ENCODE assay signal across 8 mouse cellular contexts in genomic region chr15:80013256-80014030, GRCm38 (mm10). TPM values are rescaled to one million over a fixed set of nuclear protein-coding genes. Genes with fewer than 3 reads are reported as not detected.
A peak's percentile ranks its signal among the peaks of the same experiment; 100 is the strongest.
DNase-seq lines count a peak whose midpoint lies in the region; ATAC-seq lines count a peak whose summit lies in the region.

No protein-coding gene starts in this region.

- DNase-seq in heart, postnatal 10 days: no peak
- DNase-seq in ZHBTc4 (ENCODE audit: low read depth, low spot score): peak; percentile 37
- no peak for DNase-seq in forebrain, embryonic 14.5 days (ENCODE audit: low spot score)
- DNase-seq in kidney, postnatal 14 days: peak; percentile 87
- no peak for DNase-seq in embryo, embryonic 9.5 days (ENCODE audit: extremely low spot score)

- peaks cover 63% of the 10 kb centered on the region for H3K27me3 ChIP-seq in heart, embryonic 11.5 days (ENCODE audit: control insufficient read depth, insufficient read depth, low read length)
- H3K27me3 ChIP-seq in forebrain, embryonic 14.5 days (replicated peaks; ENCODE audit: control insufficient read depth, insufficient read depth, low read length): peaks cover 48% of the 10 kb centered on the region
- H3K27me3 ChIP-seq in neural tube, embryonic 12.5 days (replicated peaks): peaks cover 72% of the 10 kb centered on the region

- no peak for ATAC-seq in heart, embryonic 11.5 days (replicated peaks; ENCODE audit: insufficient number of reproducible peaks, low FRiP score, low TSS enrichment)
- ATAC-seq in forebrain, embryonic 14.5 days: no peak
- no peak for ATAC-seq in neural tube, embryonic 12.5 days (ENCODE audit: low FRiP score, low read depth)
- no peak for ATAC-seq in megakaryocyte-erythroid progenitor cell, adult 5-6 weeks (replicated peaks; ENCODE audit: low FRiP score, low TSS enrichment, poor library complexity, severe bottlenecking)

- intact Hi-C loops in heart, postnatal 10 days (cut with DNase I): loop anchor here (1.0 to 2.0 kb wide), 2 partner anchors 38 to 59 kb away; no protein-coding TSS in a partner anchor

- peak overlapping the region; percentile 74 for H3K9ac ChIP-seq in heart, embryonic 11.5 days (ENCODE audit: low read depth, low read length)
- peak overlapping the region; percentile 71 for H3K9ac ChIP-seq in forebrain, embryonic 14.5 days (ENCODE audit: low read length)
- H3K9ac ChIP-seq in neural tube, embryonic 12.5 days: peak overlapping the region; percentile 69

- H3K9me3 ChIP-seq in heart, embryonic 11.5 days (replicated peaks; ENCODE audit: control insufficient read depth, low read length): no peaks in the 10 kb centered on the region
- H3K9me3 ChIP-seq in forebrain, embryonic 14.5 days (replicated peaks; ENCODE audit: control insufficient read depth, low read length): no peaks in the 10 kb centered on the region
- H3K9me3 ChIP-seq in neural tube, embryonic 12.5 days: no peaks in the 10 kb centered on the region

- no peaks in the 10 kb centered on the region for H3K36me3 ChIP-seq in heart, embryonic 11.5 days (ENCODE audit: control insufficient read depth, insufficient read depth, low read length)
- no peaks in the 10 kb centered on the region for H3K36me3 ChIP-seq in forebrain, embryonic 14.5 days (ENCODE audit: control insufficient read depth, insufficient read depth, low read length)
- no peaks in the 10 kb centered on the region for H3K36me3 ChIP-seq in neural tube, embryonic 12.5 days

- 2% methylated on average over 32 of the region's 36 CpGs for WGBS in heart, embryonic 11.5 days (ENCODE audit: insufficient replicate concordance)
- WGBS in forebrain, embryonic 14.5 days: 2% methylated on average over 35 of the region's 36 CpGs
- WGBS in neural tube, embryonic 12.5 days: 2% methylated on average over 28 of the region's 36 CpGs

- H3K4me1 ChIP-seq in heart, embryonic 11.5 days (ENCODE audit: control insufficient read depth, insufficient read depth, low read length): peaks cover 38% of the 10 kb centered on the region
- peaks cover 14% of the 10 kb centered on the region; the same call in 1 of the 2 replicates for H3K4me1 ChIP-seq in forebrain, embryonic 14.5 days (ENCODE audit: control insufficient read depth, insufficient read depth, low read length)
- peaks cover 35% of the 10 kb centered on the region for H3K4me1 ChIP-seq in neural tube, embryonic 12.5 days

- peak overlapping the region; percentile 67 for H3K4me3 ChIP-seq in heart, embryonic 11.5 days (ENCODE audit: low read depth, low read length)
- H3K4me3 ChIP-seq in forebrain, embryonic 14.5 days (ENCODE audit: low read depth, low read length): peak overlapping the region; percentile 51
- H3K4me3 ChIP-seq in neural tube, embryonic 12.5 days: peak overlapping the region; percentile 55

- H3K4me2 ChIP-seq in heart, embryonic 11.5 days: peak overlapping the region; percentile 98
- peak overlapping the region; percentile 96 for H3K4me2 ChIP-seq in forebrain, embryonic 14.5 days (ENCODE audit: low read length)
- peak overlapping the region; percentile 99 for H3K4me2 ChIP-seq in neural tube, embryonic 12.5 days (replicated peaks)

- no peak overlapping the region for H3K27ac ChIP-seq in heart, embryonic 11.5 days (ENCODE audit: low read depth, low read length)
- H3K27ac ChIP-seq in forebrain, embryonic 14.5 days (ENCODE audit: low read depth, low read length): no peak overlapping the region
- H3K27ac ChIP-seq in neural tube, embryonic 12.5 days: no peak overlapping the region

RNA-seq across cellular contexts. Expression of gene Pdgfb, which starts 1.3 kb away (rescaled TPM):
- 1.3 and 2.0 TPM in 2 replicates for polyA plus RNA-seq in heart, embryonic 11.5 days (2014; fragmentation: Nextera tagmentation; extraction: Ambion mirVana)
- total RNA-seq in heart, postnatal 10 days (2021): 10 to 100 TPM; 49.2 to 56.2 TPM
- 2.7 and 3.4 TPM in 2 replicates for polyA plus RNA-seq in forebrain, embryonic 14.5 days (2014; fragmentation: Nextera tagmentation; extraction: Ambion mirVana)
- 3.3 TPM in 2 replicates for polyA plus RNA-seq in neural tube, embryonic 12.5 days (2016; fragmentation: Nextera tagmentation; extraction: Ambion mirVana)
- total RNA-seq in megakaryocyte-erythroid progenitor cell, adult 5-6 weeks (2014; fragmentation: Nextera tagmentation): 0.39 and 0.99 TPM in 2 replicates
- 0.11 TPM in 1 of 2 replicates, not detected in the other for total RNA-seq in megakaryocyte-erythroid progenitor cell, adult 5-6 weeks (2017)

RNA-seq across cellular contexts. Expression of gene Cbx7, which starts 42.5 kb away (rescaled TPM):
- polyA plus RNA-seq in heart, embryonic 11.5 days (2014; fragmentation: Nextera tagmentation; extraction: Ambion mirVana): 0.72 and 1.1 TPM in 2 replicates
- total RNA-seq in heart, postnatal 10 days (2021): 1 to 10 TPM; 3.0 to 3.8 TPM
- polyA plus RNA-seq in forebrain, embryonic 14.5 days (2014; fragmentation: Nextera tagmentation; extraction: Ambion mirVana): 1.6 and 2.1 TPM in 2 replicates
- 2.6 and 2.7 TPM in 2 replicates for polyA plus RNA-seq in neural tube, embryonic 12.5 days (2016; fragmentation: Nextera tagmentation; extraction: Ambion mirVana)
- total RNA-seq in megakaryocyte-erythroid progenitor cell, adult 5-6 weeks (2014; fragmentation: Nextera tagmentation): 6.8 and 9.9 TPM in 2 replicates
- total RNA-seq in megakaryocyte-erythroid progenitor cell, adult 5-6 weeks (2017): 2.5 and 4.4 TPM in 2 replicates

Comparison
In these comparisons a context has a peak if more than half of its experiments do, and no peak if none do; other contexts are left out.
1. DNase-seq: peak in ZHBTc4 (single experiment) and kidney, postnatal 14 days (single experiment); none in heart, postnatal 10 days (0 of 2), forebrain, embryonic 14.5 days (single experiment) and embryo, embryonic 9.5 days (single experiment).
2. Peak in every context shown above with its lines, with median percentiles within 50 percentile points of each other: H3K4me2 ChIP-seq, H3K4me3 ChIP-seq and H3K9ac ChIP-seq.